Mouse (Mus musculus) layer of hippocampus, adult 11-12 months (tissue): ENCODE measurements around the gene Gjb1.
A peak's percentile ranks its signal among the peaks of the same experiment; 100 is the strongest.

ENCODE experiments used
- DNase-seq: peaks from one replicate; pipeline ENCODE4 v3.0.0; 2022; ENCODE audit warnings: low spot score

The Gjb1 gene

GRCm38 (mm10) chrX:101418946-101419724 is 43.0 kb downstream of the Gjb1 start:
- DNase-seq = peak; percentile 46

- DNase-seq = peak; percentile 85
Observed at GRCm38 (mm10) chrX:101419725-101420699, 43.8 kb downstream of the Gjb1 start.

GRCm38 (mm10) chrX:101420700-101421095 is 44.5 kb downstream of the Gjb1 start, which contains the start of gene Zmym3:
TSS of gene Zmym3 (minus strand) at chrX:101420849.
- DNase-seq = no peak

- no peak for DNase-seq
Observed at GRCm38 (mm10) chrX:101423462-101423861, 47.3 kb downstream of the Gjb1 start.

GRCm38 (mm10) chrX:101427774-101428173 is 51.6 kb downstream of the Gjb1 start:
- no peak for DNase-seq

GRCm38 (mm10) chrX:101428785-101429141 is 52.6 kb downstream of the Gjb1 start:
- DNase-seq = peak; percentile 14

GRCm38 (mm10) chrX:101429142-101429949 is 53.2 kb downstream of the Gjb1 start, which contains the start of gene Nono:
TSS of gene Nono (plus strand) at chrX:101429318.
- DNase-seq = peak; percentile 88

- DNase-seq = no peak
Observed at GRCm38 (mm10) chrX:101429976-101430375, 53.8 kb downstream of the Gjb1 start.
